Mouse (Mus musculus): ENCODE results near the gene Sox5.

Gene Sox5

GRCm38 (mm10) chr6:144041941-144042340 is 739.8 kb downstream of the Sox5 start:
- no peak for DNase-seq (ENCODE audit: low spot score)

GRCm38 (mm10) chr6:144041188-144041587 is 740.6 kb downstream of the Sox5 start:
- DNase-seq (ENCODE audit: low spot score) = no peak

DNA sequence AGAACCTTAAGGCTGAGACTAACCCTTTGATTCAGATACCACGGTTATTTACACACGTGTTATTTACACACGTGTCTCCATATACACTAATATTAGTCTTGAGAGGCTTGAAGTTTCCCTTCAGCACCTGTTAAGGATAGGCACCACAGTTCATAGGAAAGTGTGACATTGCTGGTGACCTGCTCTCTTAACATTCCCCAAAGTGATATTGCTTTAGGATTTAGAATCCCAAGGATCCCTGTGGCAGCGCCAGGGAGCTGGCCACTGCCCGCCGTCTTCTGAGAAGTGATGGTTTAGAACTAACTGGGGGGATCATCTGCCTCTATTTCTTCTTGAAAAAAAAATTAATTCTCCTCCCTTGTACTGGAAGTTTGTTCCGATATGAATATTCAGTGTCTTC is 741.4 kb downstream of the Sox5 start:
- no peak for DNase-seq (ENCODE audit: low spot score)

- no peak for DNase-seq (ENCODE audit: low spot score)
These were observed 742.6 kb downstream of the Sox5 start for GRCm38 (mm10) chr6:144039221-144039620.

DNA sequence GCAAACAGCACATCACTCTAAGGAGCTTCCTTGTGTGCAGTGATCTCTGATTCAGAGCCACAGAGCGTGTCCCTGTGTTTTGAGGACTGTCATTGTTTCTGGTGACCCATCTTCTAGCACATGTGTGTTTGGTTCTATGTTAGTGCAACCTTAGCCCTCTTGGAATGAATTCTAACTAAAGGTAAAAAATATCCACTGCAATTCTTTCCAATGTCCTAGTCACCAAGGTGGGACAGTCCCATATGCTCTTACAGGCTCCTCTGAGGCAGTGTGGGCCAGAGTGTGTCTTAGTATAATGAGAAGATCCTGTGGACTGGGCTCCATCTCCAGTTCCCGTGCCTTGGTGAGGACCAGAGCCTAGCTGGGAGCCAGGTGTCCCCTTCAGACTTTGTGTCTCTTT is 748.6 kb downstream of the Sox5 start:
- DNase-seq (ENCODE audit: low spot score) = no peak

GRCm38 (mm10) chr6:144016929-144017328 is 764.8 kb downstream of the Sox5 start:
- no peak for DNase-seq (ENCODE audit: low spot score)

GRCm38 (mm10) chr6:144011880-144012524 is 769.8 kb downstream of the Sox5 start:
- no peak for DNase-seq (ENCODE audit: low spot score)

DNA sequence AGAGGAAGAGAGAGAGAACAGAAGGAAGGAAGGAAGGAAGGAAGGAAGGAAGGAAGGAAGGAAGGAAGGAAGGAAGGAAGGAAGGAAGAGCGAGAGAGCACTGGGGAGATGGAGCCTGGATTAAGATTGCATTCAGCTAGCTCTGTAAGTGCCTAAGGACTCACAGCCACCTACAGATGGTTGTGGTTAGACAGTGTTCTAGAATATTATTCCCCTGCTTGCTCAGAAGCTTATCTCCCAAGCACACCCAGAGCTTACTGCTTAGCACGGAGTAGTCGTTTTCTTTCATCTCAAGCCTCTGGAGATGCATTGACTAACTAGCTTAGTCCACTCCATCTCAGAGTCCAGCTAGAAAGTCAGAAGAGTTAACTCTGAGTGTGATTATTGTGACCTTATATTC is 770.8 kb downstream of the Sox5 start:
- DNase-seq (ENCODE audit: low spot score) = no peak

GRCm38 (mm10) chr6:144010285-144010684 is 771.5 kb downstream of the Sox5 start:
- no peak for DNase-seq (ENCODE audit: low spot score)

- no peak for DNase-seq (ENCODE audit: low spot score)
These were observed 776.6 kb downstream of the Sox5 start for GRCm38 (mm10) chr6:144005132-144005531.

DNA sequence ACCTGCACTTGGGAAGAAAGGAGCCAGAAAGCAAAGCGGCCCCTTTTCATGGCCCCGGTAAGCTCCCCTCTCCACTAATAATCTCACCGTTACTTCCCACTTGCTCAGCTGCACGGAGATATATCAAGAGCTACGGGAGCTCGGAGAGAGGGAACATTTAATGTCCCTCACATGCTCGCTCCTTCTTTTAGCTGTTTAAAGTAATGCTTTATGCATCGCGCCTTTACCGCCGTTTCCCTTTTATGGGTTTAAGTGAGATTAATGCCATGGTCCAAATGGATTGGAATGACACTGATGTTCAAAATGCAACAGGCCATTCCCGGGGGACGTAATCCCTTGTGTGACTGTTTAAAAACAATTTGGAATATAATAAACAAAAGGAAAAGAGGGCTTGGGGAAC is 783.6 kb downstream of the Sox5 start:
- no peak for DNase-seq (ENCODE audit: low spot score)

GRCm38 (mm10) chr6:143997616-143998015 is 784.2 kb downstream of the Sox5 start:
- DNase-seq (ENCODE audit: low spot score) = no peak

DNA sequence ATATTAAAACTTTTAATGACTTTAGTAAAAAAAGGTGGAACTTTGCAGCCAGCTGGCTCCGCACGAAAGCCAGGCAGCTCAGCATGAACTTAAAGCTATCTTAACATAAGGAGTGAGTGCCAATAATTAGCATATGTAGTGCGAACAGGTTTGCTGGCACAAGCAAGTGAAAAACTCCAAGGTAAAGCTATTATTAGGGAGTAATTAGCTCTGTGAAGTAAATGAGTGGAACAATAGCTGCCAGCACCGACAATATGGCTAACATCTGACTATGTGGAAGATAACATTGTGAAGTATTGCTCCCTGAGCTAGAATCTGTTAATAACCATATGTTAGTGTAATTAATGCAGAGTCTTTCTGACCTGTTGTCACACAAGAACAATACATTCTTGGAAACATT is 786.7 kb downstream of the Sox5 start:
- no peak for DNase-seq (ENCODE audit: low spot score)

- DNase-seq (ENCODE audit: low spot score) = no peak
These were observed 794.2 kb downstream of the Sox5 start for GRCm38 (mm10) chr6:143987548-143987947.

GRCm38 (mm10) chr6:143980131-143980530 is 801.6 kb downstream of the Sox5 start:
- DNase-seq (ENCODE audit: low spot score) = no peak

- no peak for DNase-seq (ENCODE audit: low spot score)
These were observed 813.9 kb downstream of the Sox5 start for GRCm38 (mm10) chr6:143967724-143968400.

GRCm38 (mm10) chr6:143960487-143960886 is 821.3 kb downstream of the Sox5 start:
- DNase-seq (ENCODE audit: low spot score) = no peak

DNA sequence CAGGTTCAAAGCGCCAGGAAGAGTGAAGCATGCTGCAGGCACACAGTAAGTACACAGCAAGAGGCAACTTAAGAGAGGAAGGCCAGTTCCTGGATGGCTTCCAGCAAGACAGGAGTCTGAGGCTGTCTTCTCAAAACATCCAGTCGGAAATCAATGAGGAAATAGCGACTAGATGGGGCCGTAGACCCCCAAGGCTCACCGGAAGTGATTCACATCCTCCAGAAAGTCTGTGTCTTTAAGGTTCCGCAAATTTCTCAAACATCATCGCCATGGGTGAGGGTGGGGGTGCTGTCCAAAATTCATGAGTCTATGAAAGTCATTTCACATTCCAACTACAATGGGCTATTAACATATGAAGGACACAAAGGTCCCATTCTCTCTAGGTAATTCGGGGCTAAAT is 821.7 kb downstream of the Sox5 start:
- no peak for DNase-seq (ENCODE audit: low spot score)

GRCm38 (mm10) chr6:143958372-143958771 is 823.4 kb downstream of the Sox5 start:
- no peak for DNase-seq (ENCODE audit: low spot score)

DNA sequence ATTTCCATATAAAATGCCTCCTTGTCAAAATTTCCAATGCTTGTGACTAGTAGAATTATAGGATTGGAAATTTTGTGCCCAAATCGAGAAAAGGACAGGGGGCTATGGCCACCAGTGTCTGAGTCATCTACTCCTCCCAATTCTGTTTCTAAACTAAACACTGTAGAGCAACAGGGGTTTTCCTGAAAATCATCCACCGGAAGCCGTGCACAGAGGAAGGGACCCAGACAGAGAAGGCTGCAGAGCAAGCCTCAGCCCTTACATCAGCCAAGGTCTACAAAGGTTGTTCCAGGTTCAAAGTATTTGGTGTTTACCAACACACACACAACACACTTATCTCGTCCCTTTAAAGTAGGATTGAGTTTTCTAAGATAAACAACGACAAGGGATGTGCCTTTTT is 824.7 kb downstream of the Sox5 start:
- DNase-seq (ENCODE audit: low spot score) = no peak

- DNase-seq (ENCODE audit: low spot score) = no peak
These were observed 833.0 kb downstream of the Sox5 start for GRCm38 (mm10) chr6:143948553-143949308.

GRCm38 (mm10) chr6:143948071-143948470 is 833.7 kb downstream of the Sox5 start:
- no peak for DNase-seq (ENCODE audit: low spot score)

DNA sequence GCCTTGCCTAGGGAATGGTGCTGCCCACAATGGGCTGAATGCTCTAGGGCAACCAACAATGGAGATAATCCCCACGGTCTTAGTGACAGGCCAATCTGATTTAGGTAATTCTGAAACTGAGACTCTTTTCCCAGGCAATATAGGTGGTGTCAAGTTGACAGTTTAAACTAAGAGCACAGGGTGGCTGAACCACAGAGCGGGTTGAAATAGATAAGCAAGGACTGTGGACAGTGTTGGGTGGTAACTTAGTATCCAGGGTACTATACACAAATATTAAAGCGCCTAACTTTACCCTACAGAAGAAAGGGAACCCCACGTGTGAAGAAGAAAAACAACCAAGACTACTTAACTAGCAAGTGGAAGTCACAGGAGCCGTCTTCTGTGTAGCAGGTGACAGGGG is 838.7 kb downstream of the Sox5 start:
- DNase-seq (ENCODE audit: low spot score) = no peak

Data from ovary, adult 18-20 months (tissue).